Mouse (Mus musculus) gastrocnemius, adult 18-20 months (tissue): ENCODE measurements around the gene Camk1d. TPM values are rescaled to one million over a fixed set of nuclear protein-coding genes. Genes with fewer than 3 reads are reported as not detected.
"Not testable (repeated sequence)": the region's sequence is repeated elsewhere in the genome, so short reads cannot be mapped to it uniquely, and the experiment has no call there.

Experiments used
- DNase-seq: peaks from one replicate; pipeline ENCODE4 v3.0.0; 2021; ENCODE audit warnings: low spot score
- total RNA-seq, 2 experiments: library from RNA; stranded (reverse); gene quantifications; 2 replicates each; pipeline ENCODE4 v1.2.3; 2021

Gene Camk1d
- total RNA-seq, 2 experiments from 2014 or later = 0.82 to 2.0 TPM

GRCm38 (mm10) chr2:5262279-5262678, 452.0 kb downstream of the Camk1d start:
- no peak for DNase-seq

- DNase-seq = no peak
Measured at GRCm38 (mm10) chr2:5258250-5258649, 456.1 kb downstream of the Camk1d start.

DNA sequence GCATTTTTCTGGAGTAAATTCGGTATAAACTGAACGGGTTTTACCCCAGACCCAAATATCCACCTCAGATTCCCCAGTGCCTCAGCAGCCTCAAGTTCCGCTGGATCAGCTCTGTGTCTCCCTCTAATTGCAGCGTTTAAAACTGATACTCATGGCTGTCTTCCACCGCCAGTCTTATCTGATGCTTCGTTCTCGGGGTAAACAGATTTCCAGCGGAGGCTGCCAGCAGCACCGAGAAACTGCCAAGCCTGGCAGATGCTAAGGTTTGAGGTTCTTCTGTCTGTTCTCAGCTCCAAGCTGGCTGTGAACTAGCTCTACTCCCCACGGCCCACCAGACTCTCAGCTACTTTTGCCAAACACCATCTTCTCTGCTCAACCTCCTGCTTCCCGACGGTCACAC, 464.3 kb downstream of the Camk1d start:
- peak; percentile 80 for DNase-seq

GRCm38 (mm10) chr2:5249199-5249598, 465.1 kb downstream of the Camk1d start:
- DNase-seq = not testable (repeated sequence)

Other genes with a start within 250 kb of the Camk1d start
- 1 to 10 TPM; 3.2 to 3.3 TPM for gene Nudt5, start 130.5 kb upstream of the Camk1d start, total RNA-seq
- gene Cdc123, start 130.6 kb upstream of the Camk1d start, total RNA-seq = 10 to 100 TPM; 74.5 to 76.7 TPM
- not detected for gene Gm13199, start 148.4 kb upstream of the Camk1d start, total RNA-seq
- 10 to 100 TPM; 29.4 to 31.9 TPM for gene Sec61a2, start 180.9 kb upstream of the Camk1d start, total RNA-seq
- 1 to 10 TPM; 1.7 to 2.6 TPM for gene Dhtkd1, start 228.3 kb upstream of the Camk1d start, total RNA-seq
- 10 to 100 TPM; 29.0 to 29.4 TPM for gene Upf2, start 237.0 kb upstream of the Camk1d start, total RNA-seq